Comparison of ENCODE assay signal across 17 mouse cellular contexts in genomic region chr8:113811521-113811920, GRCm38 (mm10). TPM values are rescaled to one million over a fixed set of nuclear protein-coding genes. Genes with fewer than 3 reads are reported as not detected.
DNase-seq lines count a peak whose midpoint lies in the region; ATAC-seq and TF ChIP-seq lines count a peak whose summit lies in the region.
"Had no signal": no experiment of that assay in that cellular context is flagged by ENCODE, and none has a peak within 500 bp of the region (broad histone marks: within the 10 kb centered on the region; RNA-seq: fewer than 3 reads in every experiment).

No protein-coding gene starts in this region.

- H3K4me1 ChIP-seq in embryonic facial prominence, embryonic 14.5 days (ENCODE audit: control insufficient read depth, insufficient read depth, low read length) = no peaks in the 10 kb centered on the region
- H3K4me1 ChIP-seq in embryonic facial prominence, embryonic 10.5 days = peaks cover 6% of the 10 kb centered on the region; the same call in 1 of the 2 replicates
- H3K4me1 ChIP-seq in heart, postnatal 0 days (ENCODE audit: control insufficient read depth, insufficient read depth) = no peaks in the 10 kb centered on the region
- H3K4me1 ChIP-seq in heart, embryonic 12.5 days (replicated peaks) = no peaks in the 10 kb centered on the region
- no peaks in the 10 kb centered on the region for H3K4me1 ChIP-seq in lung, postnatal 0 days (ENCODE audit: insufficient read depth, low read depth, low read length)
- H3K4me1 ChIP-seq: forebrain, embryonic 15.5 days; megakaryocyte, embryonic 14.5 days had no signal

- no peaks in the 10 kb centered on the region for H3K27me3 ChIP-seq in embryonic facial prominence, embryonic 14.5 days (replicated peaks; ENCODE audit: control insufficient read depth, insufficient read depth, low read length)
- no peaks in the 10 kb centered on the region for H3K27me3 ChIP-seq in embryonic facial prominence, embryonic 10.5 days (replicated peaks; ENCODE audit: low read depth, poor library complexity, severe bottlenecking)
- no peaks in the 10 kb centered on the region for H3K27me3 ChIP-seq in heart, postnatal 0 days (ENCODE audit: control insufficient read depth, insufficient read depth, low read length)
- H3K27me3 ChIP-seq in heart, embryonic 12.5 days (replicated peaks) = no peaks in the 10 kb centered on the region
- no peaks in the 10 kb centered on the region for H3K27me3 ChIP-seq in lung, postnatal 0 days (replicated peaks; ENCODE audit: insufficient read depth, low read length)
- H3K27me3 ChIP-seq: forebrain, embryonic 15.5 days; megakaryocyte, embryonic 14.5 days had no signal

- H3K36me3 ChIP-seq in embryonic facial prominence, embryonic 14.5 days (ENCODE audit: control insufficient read depth, insufficient read depth, low read length) = no peaks in the 10 kb centered on the region
- H3K36me3 ChIP-seq in embryonic facial prominence, embryonic 10.5 days (replicated peaks) = no peaks in the 10 kb centered on the region
- no peaks in the 10 kb centered on the region for H3K36me3 ChIP-seq in heart, postnatal 0 days (replicated peaks; ENCODE audit: control insufficient read depth, insufficient read depth, low read length)
- H3K36me3 ChIP-seq in heart, embryonic 12.5 days = no peaks in the 10 kb centered on the region
- no peaks in the 10 kb centered on the region for H3K36me3 ChIP-seq in lung, postnatal 0 days (ENCODE audit: insufficient read depth, low read length)
- H3K36me3 ChIP-seq: forebrain, embryonic 15.5 days had no signal

- H3K27ac ChIP-seq in embryonic facial prominence, embryonic 14.5 days (replicated peaks; ENCODE audit: low read depth, low read length) = no peak overlapping the region
- no peak overlapping the region for H3K27ac ChIP-seq in embryonic facial prominence, embryonic 10.5 days (replicated peaks)
- no peak overlapping the region for H3K27ac ChIP-seq in heart, postnatal 0 days (ENCODE audit: low read depth)
- no peak overlapping the region for H3K27ac ChIP-seq in heart, embryonic 12.5 days (ENCODE audit: poor library complexity, severe bottlenecking)
- H3K27ac ChIP-seq in lung, postnatal 0 days (ENCODE audit: low read length) = no peak overlapping the region
- H3K27ac ChIP-seq: forebrain, embryonic 15.5 days had no signal

- 68% methylated on average over 4 of the region's 4 CpGs for WGBS in embryonic facial prominence, embryonic 14.5 days
- 89% methylated on average over 4 of the region's 4 CpGs for WGBS in embryonic facial prominence, embryonic 10.5 days
- 24% methylated on average over 4 of the region's 4 CpGs for WGBS in heart, postnatal 0 days
- 43% methylated on average over 4 of the region's 4 CpGs for WGBS in heart, embryonic 12.5 days
- WGBS in lung, postnatal 0 days = 71% methylated on average over 4 of the region's 4 CpGs

- ATAC-seq in embryonic facial prominence, embryonic 14.5 days (ENCODE audit: low read depth) = no peak
- ATAC-seq in heart, postnatal 0 days (ENCODE audit: insufficient read depth, low read depth) = peak; percentile 20; the same call in 1 of the 2 replicates
- ATAC-seq in heart, embryonic 12.5 days (ENCODE audit: insufficient number of reproducible peaks, low FRiP score) = no peak
- ATAC-seq in lung, postnatal 0 days = no peak
- ATAC-seq: forebrain, embryonic 15.5 days had no signal

- no peak overlapping the region for H3K4me3 ChIP-seq in embryonic facial prominence, embryonic 14.5 days (ENCODE audit: low read depth, low read length)
- H3K4me3 ChIP-seq in embryonic facial prominence, embryonic 10.5 days = no peak overlapping the region
- H3K4me3 ChIP-seq in heart, postnatal 0 days (ENCODE audit: low read depth, low read length) = no peak overlapping the region
- H3K4me3 ChIP-seq in heart, embryonic 12.5 days = no peak overlapping the region
- H3K4me3 ChIP-seq in lung, postnatal 0 days (ENCODE audit: low read depth, low read length) = no peak overlapping the region
- H3K4me3 ChIP-seq: forebrain, embryonic 15.5 days; megakaryocyte, embryonic 14.5 days; myocyte had no signal

- TF ChIP-seq EP300 in heart, postnatal 0 days (IDR thresholded peaks at IDR 0.05; ENCODE audit: low read depth) = no peak
- no peak for TF ChIP-seq EP300 in lung, postnatal 0 days (IDR thresholded peaks at IDR 0.05)

- TF ChIP-seq CTCF in heart, postnatal 0 days (IDR thresholded peaks at IDR 0.05; ENCODE audit: low read depth) = no peak
- no peak for TF ChIP-seq CTCF in lung, postnatal 0 days (IDR thresholded peaks at IDR 0.05)

- no peaks in the 10 kb centered on the region for H3K9me3 ChIP-seq in embryonic facial prominence, embryonic 14.5 days (ENCODE audit: control insufficient read depth, low read length)
- peaks cover 5% of the 10 kb centered on the region; the same call in 1 of the 2 replicates for H3K9me3 ChIP-seq in embryonic facial prominence, embryonic 10.5 days
- no peaks in the 10 kb centered on the region for H3K9me3 ChIP-seq in heart, postnatal 0 days (replicated peaks; ENCODE audit: control insufficient read depth, low read length)
- no peaks in the 10 kb centered on the region; the same call in 1 of the 2 replicates for H3K9me3 ChIP-seq in heart, embryonic 12.5 days (replicated peaks)
- no peaks in the 10 kb centered on the region for H3K9me3 ChIP-seq in lung, postnatal 0 days (ENCODE audit: low read length)
- H3K9me3 ChIP-seq: forebrain, embryonic 15.5 days had no signal

- no peak overlapping the region for H3K4me2 ChIP-seq in embryonic facial prominence, embryonic 14.5 days (ENCODE audit: low read depth, low read length)
- H3K4me2 ChIP-seq in heart, postnatal 0 days (ENCODE audit: low read depth, low read length) = no peak overlapping the region
- no peak overlapping the region for H3K4me2 ChIP-seq in heart, embryonic 12.5 days
- H3K4me2 ChIP-seq in lung, postnatal 0 days (replicated peaks; ENCODE audit: low read depth, low read length) = no peak overlapping the region
- H3K4me2 ChIP-seq: forebrain, embryonic 15.5 days; liver, embryonic 11.5 days had no signal

- peak; percentile 0 for DNase-seq in embryonic facial prominence, embryonic 14.5 days (ENCODE audit: low spot score)
- DNase-seq in embryonic facial prominence, embryonic 10.5 days (ENCODE audit: low spot score) = no peak
- DNase-seq in heart, postnatal 0 days (ENCODE audit: low spot score) = no peak
- peak; percentile 3 for DNase-seq in lung, postnatal 0 days (ENCODE audit: low spot score)
- no peak for DNase-seq in lung, postnatal 4 days
- peak; percentile 5 for DNase-seq in NIH3T3 (ENCODE audit: low read depth)
- no peak for DNase-seq in gastrocnemius, postnatal 25 days
- DNase-seq: cerebellum, adult 11-12 months; heart, postnatal 36 days; kidney, adult 2 months; thymus, adult 2 months had no signal

- no peak overlapping the region for H3K9ac ChIP-seq in embryonic facial prominence, embryonic 14.5 days (ENCODE audit: low read depth, low read length)
- H3K9ac ChIP-seq in heart, postnatal 0 days (replicated peaks; ENCODE audit: low read depth, low read length) = no peak overlapping the region
- no peak overlapping the region for H3K9ac ChIP-seq in heart, embryonic 12.5 days
- H3K9ac ChIP-seq in lung, postnatal 0 days (replicated peaks; ENCODE audit: low read depth) = no peak overlapping the region
- H3K9ac ChIP-seq: forebrain, embryonic 15.5 days had no signal

RNA-seq across cellular contexts. Expression of gene Adamts18, which starts 37.0 kb away (rescaled TPM):
- polyA plus RNA-seq in embryonic facial prominence, embryonic 14.5 days (2014; fragmentation: Nextera tagmentation; extraction: Ambion mirVana) = 4.5 and 4.6 TPM in 2 replicates
- 3.7 and 4.6 TPM in 2 replicates for polyA plus RNA-seq in embryonic facial prominence, embryonic 10.5 days (2016; fragmentation: Nextera tagmentation; extraction: Ambion mirVana)
- 0.04 and 0.43 TPM in 2 replicates for total RNA-seq in heart, postnatal 0 days (2014; rRNA removed; ENCODE audit: low replicate concordance)
- polyA plus RNA-seq in heart, postnatal 0 days (2015; fragmentation: Nextera tagmentation; extraction: Ambion mirVana) = 0.12 and 0.20 TPM in 2 replicates
- polyA plus RNA-seq in heart, embryonic 12.5 days (2016; fragmentation: Nextera tagmentation; extraction: Ambion mirVana) = 0.50 and 0.89 TPM in 2 replicates
- 0.20 and 0.23 TPM in 2 replicates for polyA plus RNA-seq in lung, postnatal 0 days (2015; fragmentation: Nextera tagmentation; extraction: Ambion mirVana)
- under 1 TPM; 0.28 to 0.32 TPM for total RNA-seq in gastrocnemius, postnatal 25 days (2021)
- total RNA-seq: heart, postnatal 36 days; neutrophil, adult 5-6 weeks had no signal
- polyA plus RNA-seq: kidney, adult 2 months; myocyte had no signal

Comparison
In these comparisons a context has a peak if more than half of its experiments do, and no peak if none do; other contexts are left out.
1. DNase-seq: peak in embryonic facial prominence, embryonic 14.5 days (single experiment), lung, postnatal 0 days (single experiment) and NIH3T3 (single experiment); none in embryonic facial prominence, embryonic 10.5 days (single experiment), heart, postnatal 0 days (single experiment), lung, postnatal 4 days (0 of 2) and gastrocnemius, postnatal 25 days (single experiment).